Mouse (Mus musculus): ENCODE data around the gene Fzr1. TPM values are rescaled to one million over a fixed set of nuclear protein-coding genes. Genes with fewer than 3 reads are reported as not detected.

Gene Fzr1
- total and polyA plus RNA-seq, 3 experiments = 20.7 to 115 TPM; not detected in 1

DNA sequence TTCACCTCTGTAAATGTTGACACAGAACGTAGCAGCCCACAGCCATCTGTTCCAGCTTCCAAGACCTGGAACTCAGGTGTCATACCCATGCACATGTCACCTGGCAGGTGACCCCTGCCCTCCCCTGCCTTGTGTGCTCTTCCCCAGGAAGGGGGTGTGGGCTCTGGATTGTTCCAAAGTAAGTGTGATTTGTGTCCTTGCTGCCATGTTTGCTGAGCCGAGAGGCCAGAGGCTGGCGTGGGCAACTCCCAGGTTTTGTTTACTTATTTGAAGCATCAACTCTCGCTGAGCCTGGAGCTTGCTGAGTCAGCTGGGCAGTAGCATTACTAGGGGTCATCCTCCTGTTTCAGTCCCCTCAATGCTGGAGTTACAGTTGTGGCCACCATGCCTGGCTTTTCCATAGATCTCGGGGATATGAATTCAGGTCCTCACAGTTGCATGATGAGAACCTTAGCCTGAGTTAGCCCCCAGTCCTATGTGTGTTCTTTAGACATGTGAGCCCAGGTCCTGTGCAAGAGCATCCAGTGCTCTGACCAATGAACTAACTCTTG lies 10.3 kb upstream of the Fzr1 start, which contains the start of gene Gm48552:
Gm48552 (plus strand) TSS at position 501 of the 551 bp plus-strand sequence.
- Histone ChIP-seq H3K79me2 (ENCODE audit: control insufficient read depth, insufficient read depth, low read length, poor library complexity) (peaks cover 17% of the 10 kb centered on the region), H3K27ac (ENCODE audit: control insufficient read depth, low read depth, low read length) (no peak within 1 kb of the TSS), H3K9me3 (replicated peaks; ENCODE audit: insufficient read depth, low read length) (no peaks in the 10 kb centered on the region), H3K36me3 (ENCODE audit: control insufficient read depth in 1 of 2, insufficient read depth in 2 of 2, low read length in 2 of 2) (peaks cover 0 to 4% of the 10 kb centered on the region in 2 experiments; a peak in 1 of 4 replicates), H3K4me3 (ENCODE audit: control insufficient read depth in 1 of 2, insufficient read depth in 1 of 2, low read depth in 2 of 2, low read length in 2 of 2) (no peak within 1 kb of the TSS), H3K27me3 (ENCODE audit: control insufficient read depth in 1 of 2, insufficient read depth in 2 of 2, low read length in 2 of 2) (no peaks in the 10 kb centered on the region), H3K9ac (ENCODE audit: control insufficient read depth, low read depth, low read length, poor library complexity, severe bottlenecking) (no peak within 1 kb of the TSS), H3K4me1 (ENCODE audit: control insufficient read depth in 1 of 2, insufficient read depth in 2 of 2, low read length in 2 of 2) (peaks cover 3 to 17% of the 10 kb centered on the region in 2 experiments; a peak in 3 of 4 replicates)
- TF ChIP-seq MEF2A (IDR thresholded peaks at IDR 0.05; ENCODE audit: extremely low read depth, insufficient replicate concordance, low read depth, low read length, poor library complexity, severe bottlenecking) (no peak), JUND (IDR thresholded peaks at IDR 0.05; ENCODE audit: low read depth, low read length) (no peak), TCF12 (IDR thresholded peaks at IDR 0.05; ENCODE audit: low read depth, low read length) (no peak), EP300 (IDR thresholded peaks at IDR 0.05; ENCODE audit: low read depth in 1 of 2, low read length in 2 of 2) (no peak), MAFK (IDR thresholded peaks at IDR 0.05; ENCODE audit: borderline replicate concordance, low read depth, low read length) (no peak), USF1 (IDR thresholded peaks at IDR 0.05; ENCODE audit: low read depth, low read length) (no peak), HCFC1 (IDR thresholded peaks at IDR 0.05; ENCODE audit: low read depth, low read length) (no peak), ZMIZ1 (IDR thresholded peaks at IDR 0.05; ENCODE audit: low read depth, low read length) (no peak), SIN3A (IDR thresholded peaks at IDR 0.05; ENCODE audit: low read length) (no peak), MAZ (IDR thresholded peaks at IDR 0.05; ENCODE audit: low read depth, low read length) (no peak)
- no peak for DNase-seq (ENCODE audit: low read depth, low spot score)

DNA sequence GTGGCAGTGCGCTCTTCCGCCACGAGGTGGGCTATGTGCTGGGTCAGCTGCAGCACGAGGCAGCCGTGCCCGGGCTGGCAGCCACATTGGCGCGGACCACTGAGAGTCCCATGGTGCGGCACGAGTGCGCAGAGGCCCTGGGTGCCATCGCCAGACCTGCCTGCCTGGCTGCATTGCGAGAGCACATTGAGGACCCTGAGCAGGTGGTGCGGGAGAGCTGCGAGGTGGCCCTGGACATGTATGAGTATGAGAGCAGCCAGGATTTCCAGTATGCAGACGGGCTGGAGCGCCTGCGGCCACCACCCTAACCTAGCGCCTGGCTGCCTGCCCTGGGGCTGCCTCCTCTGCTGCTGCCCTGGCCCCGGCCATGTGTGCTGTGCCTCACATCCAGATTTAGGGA lies 9.4 kb upstream of the Fzr1 start:
- H3K27ac ChIP-seq (ENCODE audit: control insufficient read depth, low read depth, low read length) = no peak overlapping the region
- peaks cover 4 to 18% of the 10 kb centered on the region in 2 experiments for H3K4me1 ChIP-seq (ENCODE audit: control insufficient read depth in 1 of 2, insufficient read depth in 2 of 2, low read length in 2 of 2)
- no peak overlapping the region for H3K9ac ChIP-seq (ENCODE audit: control insufficient read depth, low read depth, low read length, poor library complexity, severe bottlenecking)
- TF ChIP-seq MEF2A (IDR thresholded peaks at IDR 0.05; ENCODE audit: extremely low read depth, insufficient replicate concordance, low read depth, low read length, poor library complexity, severe bottlenecking) (no peak), SMC3 (IDR thresholded peaks at IDR 0.05; ENCODE audit: low read depth, low read length) (no peak), HCFC1 (IDR thresholded peaks at IDR 0.05; ENCODE audit: low read depth, low read length) (no peak), POLR2A (IDR thresholded peaks at IDR 0.05; ENCODE audit: control insufficient read depth in 1 of 2, insufficient read depth in 1 of 2, low read depth in 1 of 2, low read length in 2 of 2, poor library complexity in 1 of 2) (no peak), GATA1 (IDR thresholded peaks at IDR 0.05; ENCODE audit: low read depth, low read length) (no peak), CTCF (IDR thresholded peaks at IDR 0.05 in 2 of 3, conservative IDR thresholded peaks at IDR 0.05 in 1 of 3; ENCODE audit: control insufficient read depth in 1 of 3, insufficient read depth in 1 of 3, low read depth in 2 of 3, low read length in 3 of 3, poor library complexity in 1 of 3, severe bottlenecking in 1 of 3) (no peak), UBTF (IDR thresholded peaks at IDR 0.05; ENCODE audit: borderline replicate concordance, insufficient read depth, low read depth, low read length) (no peak), RAD21 (IDR thresholded peaks at IDR 0.05; ENCODE audit: low read depth, low read length) (no peak), ELF1 (IDR thresholded peaks at IDR 0.05; ENCODE audit: low read depth, low read length) (no peak), ZKSCAN1 (IDR thresholded peaks at IDR 0.05; ENCODE audit: low read depth, low read length) (no peak), MYB (IDR thresholded peaks at IDR 0.05; ENCODE audit: low read depth, low read length) (no peak), NELFE (IDR thresholded peaks at IDR 0.05; ENCODE audit: low read depth, low read length) (no peak), USF2 (IDR thresholded peaks at IDR 0.05; ENCODE audit: borderline replicate concordance in 1 of 2, insufficient read depth in 1 of 2, low read depth in 1 of 2, low read length in 2 of 2) (no peak), BHLHE40 (IDR thresholded peaks at IDR 0.05; ENCODE audit: borderline replicate concordance, low read depth, low read length) (no peak), CHD1 (IDR thresholded peaks at IDR 0.05; ENCODE audit: low read depth, low read length) (no peak), NRF1 (IDR thresholded peaks at IDR 0.05; ENCODE audit: insufficient read depth, low read depth, low read length, poor library complexity, severe bottlenecking) (no peak), MXI1 (IDR thresholded peaks at IDR 0.05; ENCODE audit: low read depth, low read length) (no peak), TCF12 (IDR thresholded peaks at IDR 0.05; ENCODE audit: low read depth, low read length) (no peak), ETS1 (IDR thresholded peaks at IDR 0.05; ENCODE audit: low read depth, low read length) (no peak)
- peaks cover 17% of the 10 kb centered on the region for H3K79me2 ChIP-seq (ENCODE audit: control insufficient read depth, insufficient read depth, low read length, poor library complexity)
- H3K36me3 ChIP-seq (ENCODE audit: control insufficient read depth in 1 of 2, insufficient read depth in 2 of 2, low read length in 2 of 2) = peaks cover 0 to 11% of the 10 kb centered on the region in 2 experiments; a peak in 2 of 4 replicates
- no peak overlapping the region for H3K4me3 ChIP-seq (ENCODE audit: control insufficient read depth in 1 of 2, insufficient read depth in 1 of 2, low read depth in 2 of 2, low read length in 2 of 2)
- no peak for DNase-seq (ENCODE audit: low read depth, low spot score)
- no peaks in the 10 kb centered on the region for H3K9me3 ChIP-seq (replicated peaks; ENCODE audit: insufficient read depth, low read length)
- no peaks in the 10 kb centered on the region for H3K27me3 ChIP-seq (ENCODE audit: control insufficient read depth in 1 of 2, insufficient read depth in 2 of 2, low read length in 2 of 2)

All from MEL (cell line).